Mouse (Mus musculus): Measurements from ENCODE around the gene Rab43. TPM values are rescaled to one million over a fixed set of nuclear protein-coding genes. Genes with fewer than 3 reads are reported as not detected.

The Rab43 gene
- polyA plus RNA-seq, 1 experiment from 2014 or later, result 25.5 TPM

DNA sequence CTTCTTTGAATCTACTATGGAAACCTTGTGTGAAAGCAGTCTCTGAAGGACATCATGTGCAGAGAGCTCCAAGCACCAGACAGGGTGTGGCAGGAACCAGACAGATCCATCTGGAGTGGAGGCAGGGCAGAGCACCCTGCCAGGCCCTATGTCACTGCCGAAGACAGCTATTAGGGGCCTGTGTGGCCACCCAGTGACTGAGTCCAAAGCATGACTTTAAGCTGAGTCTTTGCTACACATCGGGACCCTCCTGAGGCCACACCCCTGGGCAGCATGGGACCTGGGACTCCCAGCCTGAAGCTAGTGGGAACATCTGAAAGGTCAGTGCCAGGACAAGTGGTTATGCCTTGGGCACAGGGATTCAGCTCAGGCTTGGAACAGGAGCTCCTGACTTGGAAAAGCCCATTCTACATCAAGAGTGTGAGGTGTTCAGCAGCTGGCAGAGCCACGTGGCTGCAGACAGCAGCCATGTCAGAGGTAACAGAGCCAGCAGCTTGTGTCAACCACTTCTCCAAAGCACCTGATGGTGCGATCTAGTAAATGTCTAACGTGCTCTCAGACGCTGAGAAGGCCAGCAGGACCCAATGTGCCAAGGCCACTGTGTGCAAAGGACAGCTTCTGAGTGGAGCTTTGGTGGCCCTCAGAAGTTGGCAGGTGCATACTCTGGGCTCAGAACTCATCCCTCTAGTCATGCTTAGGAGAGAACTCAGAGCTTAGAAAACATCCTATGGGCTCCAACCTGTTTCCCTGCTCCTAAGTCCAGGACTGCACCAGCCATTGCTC lies 24.7 kb downstream of the Rab43 start:
- Histone ChIP-seq H3K4me3 (ENCODE audit: low read depth, low read length) (no peak overlapping the region), H3K27ac (ENCODE audit: low read depth, low read length) (peak overlapping the region; percentile 80), H3K36me3 (ENCODE audit: control insufficient read depth, insufficient read depth) (peaks cover 7% of the 10 kb centered on the region), H3K9ac (ENCODE audit: low read depth, low read length) (no peak overlapping the region), H3K9me3 (ENCODE audit: control insufficient read depth) (no peaks in the 10 kb centered on the region), H3K27me3 (replicated peaks; ENCODE audit: control insufficient read depth, insufficient read depth, low read length) (no peaks in the 10 kb centered on the region), H3K4me2 (replicated peaks; ENCODE audit: low read depth) (0 out of 2 replicates have a peak overlapping the region, but pooled peaks have one; percentile 13), H3K4me1 (replicated peaks; ENCODE audit: control insufficient read depth, insufficient read depth, low read length) (peaks cover 13% of the 10 kb centered on the region)
- WGBS, result 63% methylated on average over 6 of the region's 6 CpGs
- ATAC-seq, result peak; percentile 58
- no peak for TF ChIP-seq CTCF (IDR thresholded peaks at IDR 0.05; ENCODE audit: low read depth)

DNA sequence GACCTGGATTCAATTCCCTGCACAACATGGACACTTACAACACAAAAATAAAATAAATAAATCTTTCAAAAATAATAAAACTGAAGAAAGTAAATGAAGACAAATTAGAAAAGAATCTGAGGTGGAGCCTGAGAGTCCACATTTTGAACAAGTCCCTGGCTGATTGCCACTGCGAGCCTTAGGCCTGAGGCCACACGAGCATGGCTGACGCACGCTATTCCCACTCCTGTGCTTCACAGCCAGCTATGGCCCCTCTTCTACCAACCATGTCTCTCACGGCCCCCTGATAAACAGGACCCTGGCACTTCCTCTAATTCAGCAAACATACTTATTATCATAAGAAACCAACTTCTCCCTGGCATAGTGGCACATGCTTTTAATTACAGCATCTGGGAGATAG lies 25.3 kb downstream of the Rab43 start:
- Histone ChIP-seq H3K27me3 (replicated peaks; ENCODE audit: control insufficient read depth, insufficient read depth, low read length) (no peaks in the 10 kb centered on the region), H3K9me3 (ENCODE audit: control insufficient read depth) (no peaks in the 10 kb centered on the region), H3K9ac (ENCODE audit: low read depth, low read length) (no peak overlapping the region), H3K4me1 (replicated peaks; ENCODE audit: control insufficient read depth, insufficient read depth, low read length) (peaks cover 13% of the 10 kb centered on the region), H3K4me3 (ENCODE audit: low read depth, low read length) (no peak overlapping the region), H3K4me2 (replicated peaks; ENCODE audit: low read depth) (no peak overlapping the region), H3K27ac (ENCODE audit: low read depth, low read length) (peak overlapping the region; percentile 80), H3K36me3 (ENCODE audit: control insufficient read depth, insufficient read depth) (no peaks in the 10 kb centered on the region; the same call in 1 of the 2 replicates)
- TF ChIP-seq CTCF (IDR thresholded peaks at IDR 0.05; ENCODE audit: low read depth), result no peak
- WGBS, result 80% methylated on average over 5 of the region's 5 CpGs
- no peak for ATAC-seq

- TF ChIP-seq CTCF (IDR thresholded peaks at IDR 0.05; ENCODE audit: low read depth), result no peak
- H3K27ac ChIP-seq (ENCODE audit: low read depth, low read length), result no peak overlapping the region
- WGBS, result 79% methylated on average over 8 of the region's 8 CpGs
- no peak overlapping the region for H3K9ac ChIP-seq (ENCODE audit: low read depth, low read length)
- H3K27me3 ChIP-seq (replicated peaks; ENCODE audit: control insufficient read depth, insufficient read depth, low read length), result no peaks in the 10 kb centered on the region
- H3K36me3 ChIP-seq (ENCODE audit: control insufficient read depth, insufficient read depth), result no peaks in the 10 kb centered on the region
- no peaks in the 10 kb centered on the region for H3K9me3 ChIP-seq (ENCODE audit: control insufficient read depth)
- H3K4me3 ChIP-seq (ENCODE audit: low read depth, low read length), result no peak overlapping the region
- no peak for ATAC-seq
- H3K4me1 ChIP-seq (replicated peaks; ENCODE audit: control insufficient read depth, insufficient read depth, low read length), result peaks cover 8% of the 10 kb centered on the region
- H3K4me2 ChIP-seq (replicated peaks; ENCODE audit: low read depth), result no peak overlapping the region
Observed at GRCm38 (mm10) chr6:87784033-87784432, 27.9 kb downstream of the Rab43 start.

DNA sequence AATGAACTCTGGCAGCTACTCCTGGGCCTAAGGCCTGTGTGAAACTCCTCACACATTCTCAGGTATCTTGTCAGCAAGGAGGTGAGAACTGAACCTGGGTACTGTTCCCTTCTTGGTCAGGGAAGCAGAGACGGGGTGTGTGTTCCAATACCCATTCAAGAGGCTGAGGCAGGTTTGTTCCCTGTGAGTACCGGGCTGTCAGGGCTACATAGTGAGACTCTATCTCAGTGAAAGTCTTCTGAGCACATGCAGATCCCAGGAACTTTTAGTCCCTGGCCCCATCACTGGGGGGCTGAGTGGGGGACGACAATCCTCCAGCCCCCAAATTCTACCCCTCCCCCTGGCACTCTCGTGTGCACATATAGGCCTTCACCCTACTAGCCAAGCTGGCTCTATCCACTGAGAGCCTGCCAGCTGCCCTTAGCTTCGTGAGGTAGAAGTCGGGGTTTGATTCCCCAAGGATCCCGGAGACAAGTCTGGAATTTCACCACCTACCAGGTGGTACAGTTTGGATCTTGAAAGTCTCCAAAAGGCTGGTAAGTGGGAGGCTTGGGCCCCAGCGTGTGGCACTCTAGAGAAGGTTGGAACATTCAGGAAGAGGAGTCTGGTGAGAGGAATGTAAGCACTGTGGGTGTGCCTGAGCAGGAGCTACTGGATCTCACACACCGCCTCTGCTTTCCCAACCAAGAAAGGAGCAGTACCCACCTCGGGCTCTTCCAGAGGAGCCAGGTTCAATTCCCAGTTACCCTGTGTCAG lies 31.2 kb downstream of the Rab43 start:
- H3K4me1 ChIP-seq (replicated peaks; ENCODE audit: control insufficient read depth, insufficient read depth, low read length), result peaks cover 14% of the 10 kb centered on the region
- no peak overlapping the region for H3K27ac ChIP-seq (ENCODE audit: low read depth, low read length)
- no peak for ATAC-seq
- WGBS, result 79% methylated on average over 10 of the region's 10 CpGs
- no peak overlapping the region for H3K4me2 ChIP-seq (replicated peaks; ENCODE audit: low read depth)
- no peaks in the 10 kb centered on the region for H3K36me3 ChIP-seq (ENCODE audit: control insufficient read depth, insufficient read depth)
- no peak overlapping the region for H3K9ac ChIP-seq (ENCODE audit: low read depth, low read length)
- H3K27me3 ChIP-seq (replicated peaks; ENCODE audit: control insufficient read depth, insufficient read depth, low read length), result no peaks in the 10 kb centered on the region
- H3K4me3 ChIP-seq (ENCODE audit: low read depth, low read length), result no peak overlapping the region
- H3K9me3 ChIP-seq (ENCODE audit: control insufficient read depth), result no peaks in the 10 kb centered on the region
- no peak for TF ChIP-seq CTCF (IDR thresholded peaks at IDR 0.05; ENCODE audit: low read depth)

DNA sequence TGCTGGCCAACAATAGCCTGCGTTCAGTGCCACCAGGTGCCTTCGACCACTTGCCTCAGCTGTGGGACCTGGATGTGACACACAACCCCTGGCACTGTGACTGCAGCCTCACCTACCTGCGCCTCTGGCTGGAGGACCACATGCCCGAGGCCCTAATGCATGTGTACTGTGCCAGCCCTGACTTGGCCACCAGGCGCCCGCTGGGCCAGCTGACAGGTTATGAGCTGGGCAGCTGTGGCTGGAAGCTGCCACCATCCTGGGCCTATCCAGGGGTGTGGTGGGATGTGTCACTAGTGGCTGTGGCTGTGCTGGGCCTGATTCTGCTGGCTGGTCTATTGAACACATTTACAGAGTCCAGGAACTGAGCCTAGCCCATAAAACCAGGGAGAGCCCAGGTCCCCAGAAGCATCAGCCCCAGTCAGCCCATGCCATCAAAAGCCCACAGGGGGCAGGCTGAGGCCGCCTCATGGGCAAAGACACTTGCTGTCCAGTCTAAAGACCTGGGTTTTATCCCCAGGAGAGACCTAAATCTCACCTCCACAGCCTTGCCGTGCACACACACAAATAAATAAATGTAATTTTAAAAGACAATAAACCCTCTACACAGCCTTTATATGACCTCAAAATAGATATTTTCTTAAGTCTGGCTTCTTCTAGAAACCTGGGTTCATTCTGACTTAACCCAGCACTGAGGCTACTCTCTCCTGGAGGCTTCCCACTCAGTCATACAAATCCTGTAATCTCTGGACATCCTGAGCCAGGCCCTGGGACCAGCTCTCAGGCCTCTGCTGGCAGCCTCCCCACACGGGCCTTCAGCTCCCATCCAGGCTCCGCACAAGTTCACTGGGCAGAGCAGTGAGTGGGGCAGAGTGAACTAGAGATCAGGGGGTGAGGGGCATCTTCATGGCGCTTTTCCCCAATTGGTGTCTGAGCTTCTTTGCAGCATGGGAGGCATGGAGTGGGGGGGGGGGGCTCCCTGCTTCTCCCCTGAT lies 32.5 kb downstream of the Rab43 start:
- H3K9ac ChIP-seq (ENCODE audit: low read depth, low read length), result no peak overlapping the region
- no peaks in the 10 kb centered on the region for H3K9me3 ChIP-seq (ENCODE audit: control insufficient read depth)
- H3K4me2 ChIP-seq (replicated peaks; ENCODE audit: low read depth), result no peak overlapping the region
- no peaks in the 10 kb centered on the region for H3K27me3 ChIP-seq (replicated peaks; ENCODE audit: control insufficient read depth, insufficient read depth, low read length)
- no peak overlapping the region for H3K4me3 ChIP-seq (ENCODE audit: low read depth, low read length)
- TF ChIP-seq CTCF (IDR thresholded peaks at IDR 0.05; ENCODE audit: low read depth), result peak; percentile 62
- no peaks in the 10 kb centered on the region for H3K36me3 ChIP-seq (ENCODE audit: control insufficient read depth, insufficient read depth)
- WGBS, result 86% methylated on average over 11 of the region's 11 CpGs
- H3K27ac ChIP-seq (ENCODE audit: low read depth, low read length), result no peak overlapping the region
- peak; percentile 32; the same call in 1 of the 2 replicates for ATAC-seq
- H3K4me1 ChIP-seq (replicated peaks; ENCODE audit: control insufficient read depth, insufficient read depth, low read length), result peaks cover 14% of the 10 kb centered on the region

Measured in intestine, postnatal 0 days (tissue).